Mouse (Mus musculus) 3T3-L1 (cell line): ENCODE results near the gene Ntn4.
A peak's percentile ranks its signal among the peaks of the same experiment; 100 is the strongest.

Experiments used
- DNase-seq: peaks from one replicate; pipeline ENCODE4 v3.0.0-alpha.2; 2015; ENCODE audit warnings: low read depth, low spot score

Ntn4 gene

DNA sequence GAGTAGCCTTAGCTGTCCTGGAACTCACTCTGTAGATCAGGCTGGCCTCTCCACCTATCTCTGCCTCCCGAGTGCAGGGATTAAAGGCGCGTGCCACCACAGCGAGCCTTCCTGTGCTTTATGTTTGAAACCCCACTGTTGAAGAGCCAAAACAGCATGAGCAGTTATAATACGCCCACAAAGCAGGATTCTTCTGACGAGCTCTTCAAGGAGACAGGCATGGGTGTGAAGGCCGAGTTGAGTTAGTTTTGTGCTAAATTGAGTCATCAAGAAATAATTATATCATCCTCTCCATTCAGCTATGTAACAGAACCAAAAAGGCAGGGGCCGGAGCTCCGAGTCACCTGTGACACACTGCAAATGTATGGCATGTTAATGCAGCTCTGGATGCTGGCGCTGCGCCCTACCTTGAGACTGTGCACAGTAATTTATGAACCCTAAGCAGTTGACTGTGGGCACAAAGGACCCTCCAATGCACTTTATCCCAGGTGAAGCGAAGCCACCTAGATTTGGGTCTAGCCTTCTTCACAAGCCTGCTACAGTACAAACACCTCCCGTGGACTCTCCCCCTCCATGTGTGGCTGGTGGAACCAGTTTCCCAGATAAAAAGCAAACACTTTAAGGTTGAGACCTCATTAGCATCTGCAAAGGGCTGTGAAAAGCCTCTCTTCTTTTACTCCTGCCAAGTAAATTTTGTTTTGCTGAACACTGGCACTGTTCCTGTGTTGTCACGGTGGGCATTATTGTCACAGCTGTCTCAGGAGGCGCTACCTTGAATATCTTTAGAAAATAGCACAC is 142.9 kb downstream of the Ntn4 start:
- peak; percentile 64 for DNase-seq
